14 mouse cellular contexts compared by ENCODE assay signal in the genomic region with DNA sequence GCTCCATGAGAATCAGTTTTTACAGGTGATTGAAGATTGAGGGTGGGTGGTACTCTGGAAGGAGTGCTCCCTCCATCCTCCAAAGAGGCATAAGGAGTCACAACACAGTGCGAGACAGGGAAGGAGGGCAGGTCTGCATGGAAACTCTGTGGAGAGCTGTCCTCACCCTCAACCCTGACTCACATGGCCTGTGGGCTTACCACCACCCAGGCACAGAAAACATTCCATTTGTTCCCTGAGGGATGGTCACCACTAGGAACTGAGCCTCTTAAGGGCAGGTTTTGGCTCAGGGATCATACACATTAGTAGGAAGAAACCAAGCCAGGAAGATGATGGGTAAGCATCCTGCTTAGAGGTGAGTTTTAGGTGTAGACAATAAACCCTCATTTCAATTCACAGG.
"Had no signal": no experiment of that assay in that cellular context is flagged by ENCODE, and none has a peak within 500 bp of the region (broad histone marks: within the 10 kb centered on the region; RNA-seq: fewer than 3 reads in every experiment).

No protein-coding gene starts in this region.

- ATAC-seq: midbrain, embryonic 16.5 days had no signal

- H3K9me3 ChIP-seq: midbrain, embryonic 10.5 days; midbrain, embryonic 12.5 days; neural tube, embryonic 12.5 days; stomach, embryonic 15.5 days had no signal

- H3K27ac ChIP-seq: midbrain, embryonic 10.5 days; midbrain, embryonic 12.5 days; neural tube, embryonic 12.5 days; stomach, embryonic 15.5 days; stomach, postnatal 0 days had no signal

- H3K36me3 ChIP-seq: neural tube, embryonic 12.5 days; stomach, embryonic 15.5 days had no signal

- H3K4me2 ChIP-seq: lung, embryonic 14.5 days; midbrain, embryonic 12.5 days; neural tube, embryonic 12.5 days; stomach, embryonic 15.5 days had no signal

- H3K4me3 ChIP-seq: midbrain, embryonic 10.5 days; midbrain, embryonic 12.5 days; neural tube, embryonic 12.5 days; stomach, embryonic 15.5 days had no signal

- H3K27me3 ChIP-seq: neural tube, embryonic 12.5 days; stomach, embryonic 15.5 days had no signal

- H3K9ac ChIP-seq: lung, embryonic 14.5 days; midbrain, embryonic 12.5 days; neural tube, embryonic 12.5 days; stomach, embryonic 15.5 days had no signal

- DNase-seq: lung, embryonic 14.5 days; lung, postnatal 10 days; lung, postnatal 4 days; midbrain, embryonic 14.5 days; right cerebral cortex, postnatal 14 days; thymus, adult 2 months; thymus, postnatal 25 days; thymus, postnatal 4 days had no signal
